Mouse (Mus musculus) myocyte (in vitro differentiated cells): ENCODE measurements around the gene Arhgap28. TPM values are rescaled to one million over a fixed set of nuclear protein-coding genes. Genes with fewer than 3 reads are reported as not detected.
"Not testable (repeated sequence)": the region's sequence is repeated elsewhere in the genome, so short reads cannot be mapped to it uniquely, and the experiment has no call there.

ENCODE experiments used
- H3K27me3 ChIP-seq: one replicate; pipeline ENCODE4 v1.6.1; 2011; ENCODE audit not compliant: control insufficient read depth, insufficient read depth, insufficient read length
- H3K36me3 ChIP-seq: one replicate; pipeline ENCODE4 v1.6.1; 2011; ENCODE audit not compliant: control insufficient read depth, insufficient read depth
- H3K4me2 ChIP-seq: one replicate; pipeline ENCODE4 v1.6.1; 2011; ENCODE audit warnings: low read depth, control low read depth
- H3K4me3 ChIP-seq: one replicate; pipeline ENCODE4 v1.5.1; 2011; ENCODE audit warnings: mild to moderate bottlenecking, control low read depth, moderate library complexity
- H3K79me2 ChIP-seq: one replicate; pipeline ENCODE4 v1.6.1; 2011; ENCODE audit not compliant: control insufficient read depth, insufficient read depth
- H3ac ChIP-seq: one replicate; pipeline ENCODE4 v1.6.1; 2011; ENCODE audit not compliant: control insufficient read depth, insufficient read length
- CEBPB ChIP-seq: IDR thresholded peaks from 2 replicates; pipeline ENCODE4 v1.6.1; 2011; ENCODE audit warnings: mild to moderate bottlenecking, moderate library complexity; ENCODE audit not compliant: poor library complexity, insufficient read depth, severe bottlenecking
- E2F4 ChIP-seq: IDR thresholded peaks from one replicate; pipeline ENCODE4 v1.6.1; 2011; ENCODE audit warnings: mild to moderate bottlenecking, control low read depth, moderate library complexity; ENCODE audit not compliant: insufficient read depth
- MAX ChIP-seq: IDR thresholded peaks from one replicate; pipeline ENCODE4 v1.6.1; 2011; ENCODE audit warnings: low read depth, mild to moderate bottlenecking, control low read depth
- MYOD1 ChIP-seq, 3 experiments: IDR thresholded peaks; one replicate each; pipeline ENCODE4 v1.6.1; 2011; ENCODE audit warnings: control low read depth in 2 of 3, low read depth in 2 of 3, mild to moderate bottlenecking in 2 of 3, moderate library complexity in 1 of 3; ENCODE audit not compliant: insufficient read length in 2 of 3, control insufficient read depth in 1 of 3
- MYOG ChIP-seq, 3 experiments: IDR thresholded peaks; one replicate each; pipeline ENCODE4 v1.6.1; 2011; ENCODE audit warnings: control low read depth in 2 of 3, low read depth in 2 of 3, mild to moderate bottlenecking in 2 of 3; ENCODE audit not compliant: insufficient read length in 2 of 3, control insufficient read depth in 1 of 3, insufficient read depth in 1 of 3
- POLR2A ChIP-seq: IDR thresholded peaks from one replicate; pipeline ENCODE4 v1.6.1; 2011; ENCODE audit warnings: low read depth, mild to moderate bottlenecking, control low read depth, moderate library complexity; ENCODE audit not compliant: insufficient read length
- POLR2AphosphoS2 ChIP-seq: IDR thresholded peaks from one replicate; pipeline ENCODE4 v1.6.1; 2011; ENCODE audit warnings: low read depth, control low read depth; ENCODE audit not compliant: insufficient read length
- REST ChIP-seq: IDR thresholded peaks from one replicate; pipeline ENCODE4 v1.6.1; 2011; ENCODE audit warnings: mild to moderate bottlenecking, control low read depth, moderate library complexity; ENCODE audit not compliant: insufficient read depth, insufficient read length
- SRF ChIP-seq: IDR thresholded peaks from one replicate; pipeline ENCODE4 v1.6.1; 2011; ENCODE audit warnings: low read depth; ENCODE audit not compliant: control insufficient read depth, insufficient read length
- TCF12 ChIP-seq: IDR thresholded peaks from one replicate; pipeline ENCODE4 v1.6.1; 2011; ENCODE audit warnings: mild to moderate bottlenecking, control low read depth; ENCODE audit not compliant: poor library complexity, insufficient read depth, severe bottlenecking
- TCF3 ChIP-seq: IDR thresholded peaks from one replicate; pipeline ENCODE4 v1.6.1; 2011; ENCODE audit warnings: low read depth, control low read depth; ENCODE audit not compliant: insufficient read length
- USF1 ChIP-seq: IDR thresholded peaks from one replicate; pipeline ENCODE4 v1.6.1; 2011; ENCODE audit warnings: low read depth, mild to moderate bottlenecking, control low read depth, moderate library complexity
- polyA plus RNA-seq: library from polyadenylated mRNA; unstranded; fragments of >200 nt; fragmentation: generic; extraction: Trizol; gene quantifications from one replicate; pipeline ENCODE4 v1.2.1, GENCODE M21; 2012; ENCODE audit warnings: missing spikeins

The Arhgap28 gene
- polyA plus RNA-seq, 1 experiment, result 19.8 TPM

- not testable (repeated sequence) for H3K4me3 ChIP-seq, H3K27me3 ChIP-seq, H3K4me2 ChIP-seq, H3K79me2 ChIP-seq, H3K36me3 ChIP-seq, H3ac ChIP-seq
- TF ChIP-seq POLR2AphosphoS2, result peak; percentile 78
These were observed 162.4 kb downstream of the Arhgap28 start for GRCm38 (mm10) chr17:67841494-67841893.

DNA sequence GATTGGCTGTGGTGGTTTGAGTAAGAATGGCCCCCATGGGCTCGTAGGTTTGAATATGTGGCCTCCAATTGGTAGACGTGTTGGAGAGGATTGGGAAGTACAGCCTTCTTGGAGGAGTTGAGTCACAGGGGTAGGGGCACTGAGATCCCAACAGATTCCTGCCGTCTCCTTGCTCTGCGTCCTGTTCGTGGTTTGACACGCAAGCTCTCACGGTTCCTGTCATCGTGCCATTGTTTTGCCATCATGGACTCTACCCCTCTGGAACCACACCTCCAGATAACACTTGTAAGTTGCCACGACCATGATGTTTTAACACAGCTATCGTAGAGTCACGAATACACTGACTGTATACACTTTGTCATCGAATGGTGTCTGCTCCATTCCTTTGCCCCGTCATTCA is 165.0 kb downstream of the Arhgap28 start:
- Histone ChIP-seq H3K27me3 (no peaks in the 10 kb centered on the region), H3K4me2 (no peak overlapping the region), H3K79me2 (no peaks in the 10 kb centered on the region), H3ac (no peak overlapping the region), H3K4me3 (no peak overlapping the region), H3K36me3 (no peaks in the 10 kb centered on the region)
- TF ChIP-seq POLR2AphosphoS2 (peak; percentile 53), REST (no peak), SRF (no peak)

DNA sequence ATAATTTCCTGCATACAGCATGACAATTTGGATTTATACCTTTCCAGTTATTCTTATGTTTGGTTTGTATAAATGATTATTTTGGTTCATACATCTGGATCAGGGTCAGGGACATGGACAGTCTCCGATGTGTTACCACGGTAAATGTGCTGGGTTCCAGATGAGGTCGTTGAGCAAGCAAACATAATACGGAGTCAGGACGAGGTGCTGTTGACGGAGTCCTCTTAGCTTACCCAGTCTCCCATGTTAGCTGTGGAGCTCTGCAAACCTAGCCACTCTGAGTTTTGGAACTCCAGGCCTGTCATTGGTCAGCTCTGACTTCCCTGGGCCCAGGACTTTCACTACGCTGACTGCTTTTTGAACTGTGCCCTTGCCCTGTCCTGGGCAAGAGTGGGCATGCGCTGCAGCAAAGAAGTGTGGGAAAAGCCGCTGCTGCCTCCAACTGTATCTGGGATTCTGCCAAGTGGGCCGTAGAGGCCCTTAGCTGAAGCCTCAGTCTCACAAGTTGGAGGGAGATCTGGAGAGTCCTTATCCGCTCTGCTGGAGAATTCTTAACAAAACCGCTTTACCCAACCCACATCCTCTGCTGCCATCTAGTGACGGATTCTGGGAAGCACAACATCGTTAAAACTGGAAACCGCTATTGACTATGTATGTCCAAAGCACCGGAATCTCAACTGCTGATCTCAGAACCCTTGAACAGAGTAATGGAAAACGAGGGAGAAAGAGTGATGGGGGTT is 166.4 kb downstream of the Arhgap28 start:
- H3K36me3 ChIP-seq, result no peaks in the 10 kb centered on the region
- TF ChIP-seq MYOD1 (IDR thresholded peaks at IDR 0.05; ENCODE audit: control insufficient read depth in 1 of 3, insufficient read length in 2 of 3, low read depth in 2 of 3) (no peak), USF1 (no peak), REST (no peak), TCF12 (no peak), MAX (no peak), SRF (no peak), POLR2A (no peak), E2F4 (no peak), POLR2AphosphoS2 (no peak), MYOG (IDR thresholded peaks at IDR 0.05; ENCODE audit: control insufficient read depth in 1 of 3, insufficient read depth in 1 of 3, insufficient read length in 2 of 3, low read depth in 2 of 3) (no peak), TCF3 (no peak), CEBPB (no peak)
- no peak overlapping the region for H3ac ChIP-seq
- no peak overlapping the region for H3K4me3 ChIP-seq
- H3K79me2 ChIP-seq, result no peaks in the 10 kb centered on the region
- H3K27me3 ChIP-seq, result no peaks in the 10 kb centered on the region
- no peak overlapping the region for H3K4me2 ChIP-seq

DNA sequence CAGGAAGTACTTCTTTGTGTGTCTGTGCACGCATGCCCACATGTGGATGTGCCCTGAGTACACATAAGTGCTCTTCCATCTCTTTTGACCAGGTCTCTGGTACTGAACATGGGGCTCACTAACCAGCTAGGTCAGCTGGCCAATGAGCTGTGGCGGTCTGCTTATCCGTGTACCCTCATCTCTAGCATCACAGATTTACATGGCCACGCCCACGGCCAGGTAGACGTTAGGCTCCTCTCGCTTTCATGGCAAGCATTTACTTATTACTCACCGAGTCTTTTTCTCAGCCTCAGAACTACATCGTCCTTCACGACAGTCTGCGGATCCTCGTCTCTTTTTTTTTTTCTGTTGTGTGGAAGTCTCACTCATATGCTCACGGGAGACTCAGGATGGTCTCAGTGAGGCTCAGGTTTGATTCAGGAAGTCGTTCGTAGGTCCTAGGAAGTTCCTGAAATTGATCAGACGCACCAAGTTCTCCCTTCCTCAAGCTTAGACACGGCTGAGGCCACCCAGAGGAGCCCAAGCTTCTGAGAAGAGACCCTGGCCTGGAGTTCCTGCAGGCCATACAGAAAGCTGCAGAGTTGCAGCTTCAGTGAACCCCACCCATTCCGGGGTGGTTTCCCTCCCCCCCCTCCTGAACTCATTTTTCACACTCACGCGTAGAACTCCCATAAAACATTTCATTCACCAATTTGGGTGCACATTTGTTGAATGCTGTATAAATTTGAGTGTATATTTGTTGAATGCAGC is 167.6 kb downstream of the Arhgap28 start:
- Histone ChIP-seq H3K79me2 (no peaks in the 10 kb centered on the region), H3K27me3 (no peaks in the 10 kb centered on the region), H3K36me3 (no peaks in the 10 kb centered on the region), H3K4me3 (no peak overlapping the region), H3ac (no peak overlapping the region), H3K4me2 (no peak overlapping the region)
- TF ChIP-seq MYOD1 (IDR thresholded peaks at IDR 0.05; ENCODE audit: control insufficient read depth in 1 of 3, insufficient read length in 2 of 3, low read depth in 2 of 3) (no peak), POLR2AphosphoS2 (peak; percentile 36), SRF (no peak)

GRCm38 (mm10) chr17:67827431-67827830 is 176.5 kb downstream of the Arhgap28 start:
- Histone ChIP-seq H3K27me3 (no peaks in the 10 kb centered on the region), H3K4me3 (no peak overlapping the region), H3K36me3 (no peaks in the 10 kb centered on the region), H3ac (no peak overlapping the region), H3K79me2 (no peaks in the 10 kb centered on the region), H3K4me2 (no peak overlapping the region)
- TF ChIP-seq POLR2AphosphoS2 (no peak), POLR2A (no peak), MYOG (IDR thresholded peaks at IDR 0.05; ENCODE audit: control insufficient read depth in 1 of 3, insufficient read depth in 1 of 3, insufficient read length in 2 of 3, low read depth in 2 of 3) (no peak)
